Mouse (Mus musculus) natural killer cell, adult 2 months (primary cell): ENCODE measurements around the gene Plppr2.

Source experiments
- DNase-seq, 2 experiments: peaks; one replicate each; pipeline ENCODE4 v3.0.0; 2022; ENCODE audit warnings: low spot score in 2 of 2

The Plppr2 gene

GRCm38 (mm10) chr9:21961366-21961980, 24.6 kb downstream of the Plppr2 start:
- DNase-seq, result no peak

- no peak for DNase-seq
Measured at GRCm38 (mm10) chr9:21962010-21962409, 25.2 kb downstream of the Plppr2 start.

GRCm38 (mm10) chr9:21962416-21963059, 25.7 kb downstream of the Plppr2 start:
- DNase-seq, result peak; percentile 32 to 44

GRCm38 (mm10) chr9:21963417-21963816, 26.6 kb downstream of the Plppr2 start, which contains the start of gene Epor:
Epor (minus strand) TSS chr9:21963506.
- DNase-seq, result no peak

GRCm38 (mm10) chr9:21968883-21969282, 32.0 kb downstream of the Plppr2 start:
- no peak for DNase-seq

- DNase-seq, result no peak
Measured at GRCm38 (mm10) chr9:21969304-21969703, 32.5 kb downstream of the Plppr2 start.

GRCm38 (mm10) chr9:21976626-21977175, 39.9 kb downstream of the Plppr2 start:
- DNase-seq, result no peak

GRCm38 (mm10) chr9:21977331-21977730, 40.5 kb downstream of the Plppr2 start:
- DNase-seq, result no peak

GRCm38 (mm10) chr9:21977972-21978371, 41.1 kb downstream of the Plppr2 start:
- peak; percentile 19 to 48 for DNase-seq

GRCm38 (mm10) chr9:21978398-21979128, 41.7 kb downstream of the Plppr2 start:
- no peak for DNase-seq

GRCm38 (mm10) chr9:21983911-21984310, 47.1 kb downstream of the Plppr2 start:
- DNase-seq, result no peak

- no peak for DNase-seq
Measured at GRCm38 (mm10) chr9:21987592-21988342, 50.9 kb downstream of the Plppr2 start.

- DNase-seq, result no peak
Measured at GRCm38 (mm10) chr9:21988421-21989101, 51.7 kb downstream of the Plppr2 start.

- no peak for DNase-seq
Measured at GRCm38 (mm10) chr9:21989230-21990110, 52.6 kb downstream of the Plppr2 start, which contains the start of gene Rgl3. Rgl3 (minus strand) TSS chr9:21989446.

- no peak for DNase-seq
Measured at GRCm38 (mm10) chr9:21992227-21992626, 55.4 kb downstream of the Plppr2 start.

- no peak for DNase-seq
Measured at GRCm38 (mm10) chr9:21996178-21996867, 59.5 kb downstream of the Plppr2 start.
